Mouse (Mus musculus) inflammation-experienced regulatory T-cells, adult 6 months (primary cell): ENCODE measurements at regions not wholly inside any gene's neighbourhood (a gene's known extent, or its start where the extent isn't known, plus 50 kb on each side); places are given as distances from the start of the nearest gene placed in this dataset.
"Not testable (repeated sequence)": the region's sequence is repeated elsewhere in the genome, so short reads cannot be mapped to it uniquely, and the experiment has no call there.

Experiments used
- ATAC-seq: one replicate; pipeline ENCODE4 v1.8.0; 2017

DNA sequence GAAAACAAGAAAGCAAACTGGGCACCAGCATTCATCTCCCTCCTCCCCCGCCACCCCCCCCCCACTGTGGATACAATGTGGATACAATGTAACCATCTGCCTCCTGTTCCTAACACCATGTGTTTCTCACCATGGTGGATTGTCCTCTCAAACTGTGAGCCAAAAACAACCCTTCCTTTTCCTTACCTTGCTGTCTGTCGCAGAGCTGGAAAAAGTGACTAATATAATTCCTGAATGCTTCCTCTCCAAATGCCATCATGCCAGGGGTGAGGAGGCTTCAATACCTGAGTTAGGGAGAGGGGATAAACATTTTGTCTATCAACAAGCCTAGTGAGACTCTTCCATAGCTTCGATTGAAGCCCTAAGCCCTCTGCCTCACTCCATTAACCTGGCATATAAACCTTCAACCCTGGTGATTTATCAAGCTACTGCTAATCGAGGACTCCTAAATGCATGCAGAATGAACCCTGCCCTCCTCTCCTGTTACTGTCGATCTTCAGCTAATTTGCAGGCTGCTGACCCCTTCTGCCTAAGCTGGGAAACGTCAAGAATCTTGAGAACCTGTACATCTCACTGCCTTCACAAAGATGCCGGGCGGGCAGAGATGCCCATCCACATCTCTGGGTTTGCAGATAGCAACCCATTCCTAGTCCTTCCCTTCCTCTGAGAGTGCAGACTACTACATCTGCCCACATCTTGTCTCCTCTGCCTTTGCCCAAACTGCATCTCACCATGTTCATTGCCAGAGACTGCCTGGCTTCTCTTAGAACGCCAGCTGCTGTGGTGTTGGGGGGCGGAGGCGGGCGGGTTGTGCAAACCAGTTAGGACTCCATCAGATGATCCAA is 184.3 kb upstream of the Rpl38 start:
- no peak for ATAC-seq

DNA sequence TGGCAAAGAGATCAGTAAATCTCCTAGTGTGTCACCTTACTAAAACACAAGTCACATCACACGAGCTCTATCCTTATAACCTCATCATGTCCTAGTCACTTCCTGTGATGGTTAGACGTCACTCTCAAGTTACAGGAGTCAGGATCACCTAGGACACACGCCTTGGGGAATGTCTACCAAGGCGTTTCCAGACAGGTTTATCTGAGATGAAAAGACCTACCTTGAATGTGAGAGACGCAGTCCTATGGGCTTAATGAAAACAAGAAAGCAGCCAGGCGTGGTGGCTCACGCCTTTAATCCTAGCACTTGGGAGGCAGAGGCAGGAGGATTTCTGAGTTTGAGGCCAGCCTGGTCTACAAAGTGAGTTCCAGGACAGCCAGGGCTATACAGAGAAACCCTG is 185.0 kb upstream of the Rpl38 start:
- ATAC-seq = not testable (repeated sequence)

DNA sequence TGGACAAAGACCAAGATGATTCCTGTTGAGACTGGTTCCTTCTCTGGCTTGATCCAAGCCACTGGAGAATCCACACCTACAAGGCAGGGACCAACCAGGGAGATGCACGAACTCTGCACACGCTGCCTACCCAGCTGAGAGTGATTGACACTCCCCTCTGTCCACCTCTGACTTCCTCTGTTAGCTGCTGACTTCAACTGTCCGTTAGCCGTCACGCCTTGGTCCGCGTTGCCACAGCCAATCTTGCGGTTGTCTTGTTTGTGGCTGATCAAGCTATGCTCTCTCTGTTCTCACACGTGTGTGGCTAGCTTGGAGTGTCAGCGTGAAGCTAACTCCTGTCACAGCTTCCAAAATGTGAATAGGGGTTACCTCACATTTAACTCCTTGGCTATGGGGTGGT is 186.3 kb upstream of the Rpl38 start:
- ATAC-seq = no peak

DNA sequence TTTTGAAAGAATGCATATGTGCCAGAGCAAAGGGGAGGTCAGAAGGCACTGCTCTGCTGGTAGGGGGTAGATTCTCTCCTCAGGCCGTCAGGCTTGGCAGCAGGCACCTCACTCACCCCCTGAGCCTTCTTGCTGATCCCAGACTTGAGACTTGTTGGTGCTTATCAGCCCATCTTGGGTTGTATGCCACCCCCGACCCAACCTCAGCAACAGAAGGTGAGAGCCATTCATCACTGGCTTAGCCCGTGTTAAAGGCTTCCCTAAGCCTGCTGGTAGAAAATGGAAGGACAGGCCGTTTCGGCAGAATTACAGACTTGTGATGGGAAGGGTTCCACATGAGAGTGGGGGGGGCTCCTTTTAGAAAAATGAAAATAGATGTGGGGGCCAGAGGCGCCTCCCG is 187.3 kb upstream of the Rpl38 start:
- ATAC-seq = no peak

DNA sequence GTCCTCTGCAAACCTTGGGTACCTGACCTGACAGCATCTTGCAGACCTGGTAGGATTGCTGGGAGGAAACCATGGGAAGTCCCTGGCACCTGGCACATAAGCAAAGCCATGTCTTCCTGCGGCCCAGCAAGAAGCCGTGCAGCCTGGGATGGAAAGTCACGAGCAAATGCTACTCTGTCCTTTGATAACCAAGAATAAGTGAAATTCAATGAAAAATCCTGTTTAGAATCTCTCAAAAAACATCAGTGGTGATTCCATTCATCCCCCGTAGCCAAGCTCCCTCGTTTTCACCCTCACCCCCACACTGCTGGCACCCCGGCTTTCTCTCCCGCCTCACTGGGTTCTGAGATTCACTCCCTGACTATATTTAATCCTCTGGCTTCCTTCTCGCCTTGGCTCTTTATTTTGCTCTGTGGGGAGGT is 188.2 kb upstream of the Rpl38 start:
- ATAC-seq = no peak

DNA sequence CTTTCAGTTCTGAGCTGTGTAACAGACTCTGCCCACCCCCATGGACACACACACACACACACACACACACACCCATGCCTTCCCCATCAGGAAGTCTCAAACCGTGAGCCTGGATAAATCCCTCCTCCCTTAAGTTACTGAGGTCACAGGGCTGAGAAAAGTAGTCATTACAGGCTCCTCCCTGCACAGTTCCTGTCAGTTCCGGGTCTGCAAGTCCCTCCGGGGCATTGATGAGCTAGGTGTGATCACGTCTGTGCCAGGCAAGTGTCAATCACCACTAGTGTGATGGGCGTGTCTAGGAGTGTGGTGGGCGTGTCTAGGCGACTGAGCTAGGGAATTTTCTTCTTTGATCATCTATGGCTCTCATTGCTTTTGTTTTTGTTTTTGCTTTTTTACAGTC is 189.6 kb upstream of the Rpl38 start:
- ATAC-seq = no peak

DNA sequence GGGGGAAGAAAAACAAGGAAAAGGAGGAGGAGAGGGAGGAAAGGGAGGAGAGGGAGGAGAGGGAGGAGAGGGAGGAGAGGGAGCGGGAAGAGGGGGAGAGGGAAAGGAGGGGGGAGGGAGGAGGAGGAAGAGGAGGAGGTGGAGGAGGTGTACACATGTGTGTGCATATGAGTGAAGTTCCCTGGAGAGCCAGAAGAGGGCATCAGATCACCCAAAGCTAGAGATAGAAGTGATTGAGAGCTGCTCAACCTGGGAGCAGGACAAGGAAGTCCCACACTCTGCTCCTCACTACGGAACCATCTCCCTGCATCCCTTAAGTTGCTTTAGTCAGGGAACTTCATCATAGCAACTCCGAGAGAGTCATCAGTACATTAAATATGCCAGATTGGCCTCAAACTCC is 191.0 kb upstream of the Rpl38 start:
- ATAC-seq = no peak

DNA sequence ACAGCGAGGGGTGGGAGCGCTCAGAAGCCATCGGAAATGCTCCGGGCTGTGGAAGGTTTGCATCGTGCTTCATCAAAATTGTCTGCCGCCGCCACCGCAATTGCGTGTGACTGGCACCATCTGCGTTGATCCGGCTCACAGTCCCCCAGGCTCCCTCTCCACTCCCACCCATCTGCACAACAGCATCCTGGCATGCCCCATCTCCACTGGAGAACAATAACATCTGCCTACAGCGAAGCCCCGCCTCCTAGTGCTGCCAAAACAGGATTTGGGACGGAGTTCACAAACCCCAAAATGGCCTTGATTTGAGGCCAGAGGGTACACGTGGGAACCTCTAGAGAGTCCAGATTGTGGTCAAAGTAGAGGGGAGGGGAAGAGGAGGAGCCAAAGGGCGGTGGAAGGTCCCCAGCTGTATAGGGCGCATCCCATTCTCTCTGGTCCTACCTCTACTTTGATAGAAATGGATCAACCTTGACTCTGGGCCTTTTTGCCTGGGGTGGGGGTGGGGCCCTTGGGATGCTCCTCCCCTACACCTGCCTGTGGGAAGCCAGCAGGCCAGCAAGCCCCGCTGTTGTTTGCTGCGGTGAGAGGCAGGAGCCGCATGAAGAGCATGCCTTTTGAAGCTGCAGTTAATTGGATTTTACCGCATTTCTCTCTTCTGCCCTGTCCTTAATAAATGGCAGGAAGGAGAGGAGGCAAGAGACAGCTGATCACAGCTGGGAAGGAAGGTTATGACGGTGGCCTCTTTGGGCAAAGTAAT is 195.6 kb upstream of the Rpl38 start:
- no peak for ATAC-seq

DNA sequence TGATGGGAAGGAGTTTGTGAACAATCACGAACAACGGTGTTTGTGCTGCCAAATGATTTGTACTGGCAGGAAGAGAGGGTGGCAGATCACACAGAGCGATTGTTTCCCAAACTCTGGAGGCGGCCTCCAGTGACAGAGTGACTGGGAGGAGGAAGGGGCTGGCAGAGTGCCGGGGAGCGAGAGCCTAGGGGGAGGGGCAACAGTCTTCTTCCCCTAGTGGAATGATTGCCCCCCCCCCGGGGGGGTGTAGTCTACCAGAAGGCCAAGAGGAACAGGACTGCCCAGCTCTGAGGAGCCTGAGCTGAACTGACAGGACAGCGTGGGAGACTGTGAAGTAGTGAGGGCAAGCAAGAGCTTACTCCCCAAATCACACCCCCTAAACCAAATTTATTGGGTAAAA is 199.9 kb upstream of the Rpl38 start:
- ATAC-seq = no peak

DNA sequence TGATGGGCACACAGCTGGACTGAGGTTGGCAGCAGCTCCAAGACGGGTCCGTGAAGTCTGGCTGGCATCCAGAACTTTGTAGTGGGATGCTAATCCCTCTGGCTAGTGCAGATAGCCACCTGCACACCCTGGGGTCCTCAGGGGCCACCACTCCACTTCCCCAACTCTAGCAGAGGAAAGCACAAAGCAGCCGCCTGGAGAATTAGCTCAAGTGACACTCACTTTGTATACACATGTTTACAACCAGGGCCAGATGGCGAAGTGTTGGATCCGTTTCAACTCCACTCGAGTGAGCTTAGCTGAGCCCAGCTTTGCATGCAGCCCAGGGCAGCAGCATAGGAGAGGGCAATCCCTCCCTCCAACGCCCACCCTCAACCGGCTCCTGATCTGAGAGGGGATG is 200.5 kb upstream of the Rpl38 start:
- no peak for ATAC-seq

DNA sequence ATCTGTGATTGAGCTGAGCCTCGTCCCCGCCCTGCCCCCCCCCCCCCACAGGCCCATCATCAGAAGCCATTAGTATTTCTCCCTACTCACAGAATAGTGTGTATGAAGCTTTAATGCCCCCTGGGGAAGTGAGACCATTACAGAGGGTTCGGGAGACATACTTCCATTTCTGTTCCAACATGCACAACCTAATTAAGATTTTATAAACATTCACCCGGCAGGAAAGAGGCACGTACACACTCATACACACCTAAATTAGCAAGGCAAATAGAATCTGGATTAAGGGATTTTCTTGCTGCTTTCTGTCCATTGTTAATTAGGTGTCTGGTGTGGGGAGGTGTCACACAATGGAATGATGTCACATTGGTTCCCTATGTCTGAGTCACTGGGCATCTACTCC is 202.8 kb upstream of the Rpl38 start:
- no peak for ATAC-seq

DNA sequence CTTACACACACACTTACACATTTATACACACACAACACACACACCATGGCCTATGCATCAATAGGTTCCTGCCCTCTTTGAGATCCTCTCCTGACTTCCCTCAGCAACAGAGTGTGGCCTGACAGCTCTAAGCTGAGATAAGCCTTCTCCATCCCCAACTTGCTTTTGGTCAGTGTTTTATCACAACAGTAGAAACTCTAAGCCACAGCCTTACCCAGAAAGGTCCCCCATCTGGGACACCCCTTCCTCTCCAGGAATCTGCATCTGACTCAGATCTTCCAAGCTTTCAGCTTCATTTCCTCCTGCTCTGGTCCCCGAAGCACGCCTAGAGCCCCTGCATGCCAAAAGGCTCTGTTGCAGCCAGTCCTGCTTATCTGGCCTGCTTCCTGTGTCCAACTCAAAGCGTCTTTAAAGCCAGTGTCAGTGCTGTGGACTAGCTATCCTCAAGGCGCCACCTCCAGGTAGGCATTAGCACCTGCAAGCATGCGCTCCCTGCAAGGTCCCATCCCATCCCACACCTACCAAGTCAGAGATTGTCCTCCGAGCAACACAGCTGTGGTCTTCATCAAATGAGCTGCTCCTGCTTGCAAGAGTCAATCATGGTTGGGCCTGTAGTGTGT is 205.5 kb upstream of the Rpl38 start:
- ATAC-seq = no peak

DNA sequence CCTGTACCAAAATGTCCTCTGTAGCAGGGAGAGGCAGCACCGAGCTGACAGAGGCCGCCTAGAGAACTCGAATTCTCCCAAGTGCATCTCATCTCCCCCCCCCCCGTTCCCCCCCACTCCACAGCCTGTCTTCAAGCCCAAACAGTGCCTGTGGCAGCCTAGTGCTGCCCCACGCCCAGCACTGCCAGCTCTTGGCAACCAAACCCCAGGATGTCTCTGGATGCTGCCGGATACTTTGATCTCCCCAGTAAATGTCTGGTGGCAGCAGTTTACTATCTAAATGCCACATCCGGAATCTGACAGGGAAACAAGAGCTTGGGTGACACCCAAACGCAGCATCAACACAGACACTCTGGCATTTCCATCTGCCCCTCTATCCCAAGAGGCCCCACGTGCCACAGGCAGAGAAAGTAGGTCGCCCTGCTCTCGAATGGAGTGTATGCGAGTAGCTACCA is 213.4 kb upstream of the Rpl38 start:
- ATAC-seq = no peak

DNA sequence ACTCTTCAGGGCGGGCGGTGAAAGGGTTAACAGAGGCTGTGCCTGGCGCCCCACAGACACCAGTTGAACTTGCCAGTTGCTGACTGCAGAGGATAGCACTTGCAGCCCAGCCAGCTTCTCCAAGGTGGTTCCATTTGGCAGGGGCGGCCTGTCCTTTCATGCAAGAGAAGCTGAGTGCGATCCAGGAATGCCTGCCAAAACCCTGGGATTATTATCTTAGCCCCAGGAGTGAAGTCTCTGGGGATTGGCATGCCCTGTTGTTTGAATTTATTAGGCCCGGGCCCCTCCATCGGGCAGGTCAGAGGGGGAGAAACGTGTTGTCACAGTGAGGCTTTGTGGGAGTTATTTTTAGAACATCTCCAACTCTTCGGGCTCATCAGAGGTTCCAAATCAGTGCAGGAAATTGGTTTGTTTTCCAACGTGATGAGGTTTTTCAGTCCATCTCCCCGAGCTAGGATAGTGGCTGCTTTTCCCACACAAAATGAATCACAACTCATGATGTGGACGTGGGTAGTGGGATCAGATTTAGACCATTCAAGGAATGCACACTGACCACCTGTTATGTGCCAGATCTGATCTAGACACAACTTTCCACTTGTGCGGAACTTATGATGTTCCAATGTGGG is 219.4 kb upstream of the Rpl38 start:
- ATAC-seq = no peak

DNA sequence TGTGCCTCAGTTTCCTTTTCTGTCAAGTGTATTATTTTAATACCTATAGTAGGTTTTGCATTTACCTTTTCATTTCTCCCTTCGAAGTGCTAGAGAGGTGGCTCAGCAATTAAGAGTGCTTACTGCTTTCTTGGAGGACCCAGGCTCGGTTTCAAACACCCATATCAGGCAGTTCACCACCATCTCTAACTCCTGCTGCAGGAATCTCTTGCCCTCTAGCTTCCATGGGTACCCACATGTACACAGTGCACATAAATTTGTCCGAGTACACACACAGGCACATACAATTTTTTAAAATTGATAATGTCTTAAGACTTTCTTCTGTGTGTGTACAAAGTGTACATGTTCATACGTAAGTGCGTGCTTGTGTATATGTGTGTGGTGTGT is 220.9 kb upstream of the Rpl38 start:
- no peak for ATAC-seq

DNA sequence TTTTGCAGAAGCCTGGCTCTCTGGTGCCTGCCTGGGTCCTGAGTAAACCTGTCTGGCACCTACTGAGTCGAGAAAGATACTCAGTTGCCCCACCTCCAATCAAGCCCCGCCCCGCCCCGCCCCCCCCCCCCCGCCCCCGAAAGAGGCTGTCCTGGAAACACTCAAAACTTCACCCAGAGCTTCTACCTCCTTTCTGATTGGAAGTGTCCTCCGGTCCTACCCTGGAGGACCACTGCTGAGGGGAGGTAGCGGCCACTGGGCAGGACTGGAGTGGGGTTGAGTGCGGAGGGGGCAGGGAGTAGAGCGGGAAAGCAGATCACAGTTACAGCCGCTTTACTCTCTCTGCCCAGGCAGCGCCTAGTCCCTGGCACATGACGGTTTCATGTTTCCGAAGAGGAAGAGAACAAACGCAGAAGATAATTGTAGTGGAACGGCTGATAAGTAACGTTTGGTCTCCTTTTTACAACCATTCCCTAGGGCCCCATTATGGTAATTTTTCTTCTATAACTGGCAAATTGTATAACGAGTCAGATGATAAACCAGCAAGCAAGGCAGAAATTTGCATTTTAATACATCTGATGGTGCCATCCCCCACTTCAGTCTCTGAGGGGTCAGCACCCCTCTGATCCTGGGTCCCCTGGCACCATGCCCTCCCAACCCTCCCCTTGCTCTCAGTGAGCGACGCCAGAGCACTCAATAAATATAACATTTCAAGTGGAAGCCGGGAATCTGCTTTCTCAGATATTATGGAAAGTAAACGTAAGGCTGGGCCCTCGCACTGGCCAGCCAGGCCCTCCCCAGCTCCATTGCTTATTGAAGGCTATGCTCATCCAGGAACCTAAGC is 221.5 kb upstream of the Rpl38 start:
- no peak for ATAC-seq

DNA sequence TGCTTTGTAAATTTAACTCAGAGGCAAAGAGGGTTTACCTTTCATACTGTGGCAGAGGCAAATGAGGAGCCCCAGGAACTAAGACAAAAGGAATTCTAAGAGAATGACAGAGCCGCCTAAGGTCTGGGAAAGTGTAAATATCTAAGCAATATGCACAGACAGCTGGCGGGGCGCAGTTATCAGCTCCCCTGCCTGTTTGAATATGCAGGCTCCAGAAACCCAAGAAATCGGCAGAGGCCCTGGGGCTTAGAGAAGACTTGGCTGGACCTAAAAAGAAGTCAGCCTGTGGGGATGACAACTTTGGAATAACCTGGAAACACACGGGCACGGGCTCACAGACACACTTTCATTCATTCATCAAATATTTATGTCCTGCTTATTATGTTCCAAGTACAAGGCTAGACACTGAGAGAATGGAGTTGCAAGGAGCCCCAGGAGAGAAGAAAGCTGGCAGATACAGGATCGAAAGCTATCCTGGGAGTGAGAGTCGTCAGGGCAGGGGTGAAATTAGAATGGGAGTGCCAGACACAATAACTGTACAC is 222.2 kb upstream of the Rpl38 start:
- ATAC-seq = no peak

DNA sequence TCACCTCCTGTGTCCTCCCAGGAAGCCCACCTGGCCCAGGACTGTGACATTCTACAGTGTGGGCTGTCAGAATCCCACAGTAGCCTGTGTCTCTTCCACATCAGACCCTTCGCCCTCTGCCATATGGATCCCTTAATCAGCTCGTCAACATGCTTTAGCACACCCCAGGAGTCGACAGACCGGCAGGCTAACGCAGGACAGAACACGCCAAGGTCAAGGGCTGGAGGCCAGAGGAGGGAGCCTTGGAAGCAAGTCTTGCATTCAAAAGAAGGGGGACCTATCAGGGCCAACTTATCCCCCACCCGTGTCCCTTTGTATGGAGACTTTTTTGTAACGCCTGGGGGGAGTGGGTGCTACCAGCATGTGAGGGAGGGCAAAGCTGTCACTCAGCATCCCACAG is 224.1 kb upstream of the Rpl38 start:
- no peak for ATAC-seq

DNA sequence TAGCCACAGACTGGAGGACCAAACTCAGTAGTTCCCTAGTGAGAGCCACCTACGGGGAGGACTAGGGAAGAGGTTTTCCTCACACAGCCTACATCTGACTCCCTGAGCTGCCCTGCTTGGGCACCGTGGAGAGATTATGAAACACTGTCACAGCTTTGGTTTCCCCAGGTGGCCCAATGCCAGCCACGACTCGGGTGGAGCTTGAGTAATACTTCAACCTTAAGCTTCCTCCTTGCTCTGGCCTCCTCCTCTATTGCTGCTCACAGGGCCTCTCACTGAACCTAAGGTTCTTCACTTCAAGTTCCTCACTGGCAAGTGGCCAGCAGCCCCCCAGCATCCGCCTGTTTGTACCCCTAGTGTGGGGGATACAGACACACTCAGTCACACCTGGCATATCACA is 224.9 kb upstream of the Rpl38 start:
- ATAC-seq = no peak

DNA sequence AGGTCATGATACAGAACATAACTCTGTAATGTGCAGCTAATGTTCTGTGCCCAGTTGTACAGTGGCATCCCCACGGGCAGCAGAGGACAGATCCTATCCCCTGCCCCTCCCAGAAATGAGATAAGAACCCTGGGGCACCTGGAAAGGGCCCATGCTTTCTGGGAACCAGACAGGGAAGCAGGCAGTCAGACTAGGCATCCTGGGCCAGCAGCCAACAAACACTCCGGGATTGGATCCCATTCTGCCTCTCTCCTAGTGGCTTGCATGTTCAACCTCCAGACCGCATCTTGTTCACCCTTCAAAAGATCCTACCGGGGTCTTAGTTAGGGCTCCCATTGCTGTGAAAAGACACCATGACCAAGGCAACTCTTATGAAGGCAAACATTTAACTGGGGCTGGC is 229.0 kb upstream of the Rpl38 start:
- ATAC-seq = no peak

DNA sequence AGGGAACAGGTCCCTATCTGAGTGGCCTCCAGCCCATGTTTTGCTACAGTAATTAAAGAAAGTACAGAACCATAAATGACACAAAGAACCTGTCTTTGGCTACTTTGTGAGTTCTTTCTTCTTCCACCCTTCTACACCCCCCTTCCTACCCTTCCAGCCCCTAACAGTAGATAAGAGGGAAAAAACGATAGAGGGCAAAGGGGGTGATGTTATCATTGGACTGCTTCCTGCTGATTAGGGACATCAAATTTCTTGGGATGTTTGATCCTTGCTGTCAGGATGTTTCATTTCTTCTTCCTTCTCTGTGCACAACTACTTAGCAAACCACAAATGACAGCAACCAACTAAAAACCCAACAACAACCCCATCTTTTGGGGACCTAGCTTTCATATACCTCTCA is 232.5 kb upstream of the Rpl38 start:
- ATAC-seq = no peak

DNA sequence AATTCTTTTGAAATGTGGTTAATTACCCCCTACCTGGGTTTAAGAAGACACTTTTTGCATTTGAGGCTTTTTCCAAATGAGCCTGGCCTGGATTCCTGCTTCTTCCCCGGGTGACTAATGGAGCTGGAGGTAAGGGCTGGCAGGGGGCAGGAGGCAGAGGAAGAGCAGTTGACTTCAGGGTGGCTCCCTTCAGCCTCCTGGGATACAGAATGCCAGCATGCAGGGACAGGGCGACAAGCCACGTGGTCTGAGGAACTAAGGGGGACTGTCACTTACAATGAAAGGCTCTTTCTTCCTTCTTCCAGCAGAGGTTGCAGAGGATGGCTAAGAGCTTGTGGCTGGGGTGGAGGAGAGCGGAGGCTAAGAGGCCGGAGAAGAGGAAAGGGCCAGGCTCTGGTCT is 234.8 kb upstream of the Rpl38 start:
- no peak for ATAC-seq
